Mouse (Mus musculus) forebrain, postnatal 0 days (tissue): ENCODE measurements at regions not wholly inside any gene's neighbourhood (a gene's known extent, or its start where the extent isn't known, plus 50 kb on each side); places are given as distances from the start of the nearest gene placed in this dataset.

ENCODE experiments used
- ATAC-seq: fragments of 200-750 bp; cut with Nextera tagmentation; 2 replicates; pipeline ENCODE4 v1.8.0; 2017; ENCODE audit warnings: mild to moderate bottlenecking, moderate library complexity
- DNase-seq: peaks from one replicate; pipeline ENCODE4 v3.0.0-alpha.2; 2015
- H3K27ac ChIP-seq: fragments of 300-500 bp; sonication (generic); 2 replicates; pipeline ENCODE4 v1.5.1; 2014; ENCODE audit warnings: low read depth, mild to moderate bottlenecking, antibody characterized with exemption, low read length, moderate library complexity, mixed read lengths
- H3K27me3 ChIP-seq: fragments of 300-500 bp; sonication (generic); 2 replicates; pipeline ENCODE4 v1.6.1; 2014; ENCODE audit warnings: mild to moderate bottlenecking, low read length, mixed read lengths; ENCODE audit not compliant: insufficient read depth
- H3K36me3 ChIP-seq: fragments of 300-500 bp; sonication (generic); 2 replicates; pipeline ENCODE4 v1.6.1; 2014; ENCODE audit warnings: mild to moderate bottlenecking, moderate library complexity; ENCODE audit not compliant: insufficient read depth
- H3K4me1 ChIP-seq: fragments of 300-500 bp; sonication (generic); 2 replicates; pipeline ENCODE4 v1.6.1; 2014; ENCODE audit warnings: antibody characterized with exemption; ENCODE audit not compliant: insufficient read depth
- H3K4me2 ChIP-seq: fragments of 300-500 bp; sonication (generic); 2 replicates; pipeline ENCODE4 v1.6.1; 2014; ENCODE audit warnings: low read depth, mild to moderate bottlenecking, moderate library complexity
- H3K4me3 ChIP-seq: fragments of 300-500 bp; sonication (generic); 2 replicates; pipeline ENCODE4 v1.5.1; 2014; ENCODE audit warnings: low read depth, low read length, mixed read lengths
- H3K9ac ChIP-seq: fragments of 300-500 bp; sonication (generic); 2 replicates; pipeline ENCODE4 v1.6.1; 2014; ENCODE audit warnings: mild to moderate bottlenecking
- H3K9me3 ChIP-seq: fragments of 300-500 bp; sonication (generic); 2 replicates; pipeline ENCODE4 v1.6.1; 2016; ENCODE audit warnings: low read length
- CTCF ChIP-seq: sonication (generic); IDR thresholded peaks from 2 replicates; pipeline ENCODE4 v1.5.1; 2016; ENCODE audit warnings: antibody characterized with exemption, control low read depth, low read depth
- WGBS: fragments of 180-500 bp; shearing (Covaris S2); extraction: QIAGEN DNeasy Blood & Tissue Kit; methylation state at CpG from one replicate; pipeline ENCODE4 v1.1.7; 2014; 5-methylcytosine and 5-hydroxymethylcytosine counted together

DNA sequence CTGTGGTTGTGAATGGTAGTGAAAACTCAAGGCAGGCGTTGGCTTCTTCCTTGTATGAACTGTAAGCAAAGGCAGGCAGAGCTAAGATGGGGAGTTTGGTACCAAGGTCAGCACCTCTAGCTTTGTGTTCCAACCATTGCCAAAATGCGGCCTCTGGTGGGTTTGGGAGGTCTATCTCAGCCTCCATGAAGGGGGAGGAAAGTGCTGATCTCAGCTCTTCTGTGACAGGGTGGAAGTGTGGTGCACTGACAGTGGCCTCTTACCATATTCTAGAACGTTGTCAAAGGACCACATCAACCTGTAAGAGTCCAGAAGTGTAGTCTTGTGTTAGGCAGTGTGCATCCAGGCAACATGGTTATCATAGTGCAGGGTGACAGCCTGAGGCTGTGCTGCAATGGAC lies 123.6 kb upstream of the Ngf start:
- no peak overlapping the region for H3K4me2 ChIP-seq
- no peak for DNase-seq
- no peak overlapping the region for H3K4me3 ChIP-seq
- 84% methylated on average over 3 of the region's 3 CpGs for WGBS
- no peak overlapping the region for H3K9ac ChIP-seq
- TF ChIP-seq CTCF, result no peak
- H3K4me1 ChIP-seq, result no peaks in the 10 kb centered on the region
- H3K27ac ChIP-seq, result no peak overlapping the region
- no peak for ATAC-seq
- no peaks in the 10 kb centered on the region for H3K36me3 ChIP-seq
- no peaks in the 10 kb centered on the region for H3K27me3 ChIP-seq
- no peaks in the 10 kb centered on the region for H3K9me3 ChIP-seq

DNA sequence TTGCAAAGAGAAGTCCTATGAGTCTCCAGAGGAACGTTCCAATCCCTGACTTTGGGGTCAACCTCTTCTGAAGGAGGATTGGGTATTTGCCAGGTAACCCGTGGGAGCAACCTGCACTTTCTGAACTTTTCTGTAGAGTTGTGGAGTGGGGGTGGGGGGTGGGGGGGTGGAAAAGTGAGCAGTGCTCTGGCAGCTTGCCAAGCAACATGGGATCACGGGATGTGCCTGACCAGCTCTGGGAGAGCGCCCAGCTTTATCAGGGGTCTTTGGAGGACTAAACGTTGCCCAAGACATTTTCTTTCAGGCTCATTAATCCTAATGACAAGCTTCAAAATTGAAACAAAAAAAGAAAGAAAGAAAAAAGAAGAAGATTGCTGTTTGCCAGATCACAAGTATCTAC lies 124.4 kb upstream of the Ngf start:
- TF ChIP-seq CTCF, result no peak
- no peaks in the 10 kb centered on the region for H3K27me3 ChIP-seq
- no peaks in the 10 kb centered on the region for H3K36me3 ChIP-seq

DNA sequence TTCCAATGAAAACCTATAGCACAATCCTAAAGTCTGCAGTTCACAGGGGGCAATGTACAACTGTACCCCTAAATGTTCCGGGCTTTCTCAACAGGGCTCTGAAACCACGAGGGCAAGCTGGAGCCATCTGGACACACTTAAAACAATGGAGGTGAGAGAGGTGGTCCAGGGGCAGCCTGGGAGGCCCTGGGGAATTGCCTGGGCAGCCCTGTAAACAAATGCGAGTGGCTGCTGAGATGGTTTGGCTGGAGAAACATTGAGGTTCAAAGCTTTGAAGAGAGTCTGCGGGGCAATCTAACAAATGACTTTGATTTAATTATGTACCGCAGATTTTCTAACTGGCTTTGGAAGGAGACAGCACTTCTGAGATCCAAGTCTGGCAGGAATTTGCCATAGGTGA lies 129.0 kb upstream of the Ngf start:
- Histone ChIP-seq H3K4me2 (no peak overlapping the region), H3K9ac (no peak overlapping the region), H3K4me1 (no peaks in the 10 kb centered on the region), H3K4me3 (no peak overlapping the region), H3K36me3 (no peaks in the 10 kb centered on the region), H3K27me3 (no peaks in the 10 kb centered on the region), H3K9me3 (no peaks in the 10 kb centered on the region), H3K27ac (no peak overlapping the region)
- no peak for TF ChIP-seq CTCF
- WGBS, result 51% methylated on average over 5 of the region's 5 CpGs
- no peak for ATAC-seq
- no peak for DNase-seq

More for the DNA sequence above, 124.4 kb upstream of the Ngf start:
- whole genome bisulfite sequencing, result 57% methylated on average over 5 of the region's 5 CpGs
- Histone ChIP-seq H3K4me3 (no peak overlapping the region), H3K27ac (no peak overlapping the region), H3K4me1 (no peaks in the 10 kb centered on the region), H3K4me2 (no peak overlapping the region), H3K9ac (no peak overlapping the region), H3K9me3 (no peaks in the 10 kb centered on the region)
- DNase-seq, result no peak
- no peak for ATAC-seq

DNA sequence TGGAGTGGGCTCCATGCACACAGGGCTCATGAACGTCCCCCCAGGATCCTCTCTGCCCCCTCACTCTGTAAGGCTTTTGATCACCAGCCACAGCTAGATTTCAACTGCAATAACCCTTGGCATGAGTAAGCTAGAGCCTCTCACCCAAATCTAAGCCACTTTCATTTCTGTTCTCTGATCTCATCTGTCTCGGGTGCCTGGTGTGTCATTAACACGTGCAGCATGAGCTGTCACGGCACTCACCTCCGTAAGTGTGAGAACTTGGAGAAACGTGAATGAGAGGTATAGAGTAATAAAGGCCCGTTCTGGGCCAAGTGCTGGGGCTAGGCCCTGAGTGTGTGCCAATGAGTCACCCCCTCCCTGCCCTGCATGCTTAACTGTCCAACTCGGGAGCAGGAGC lies 131.8 kb upstream of the Ngf start:
- ATAC-seq (no peak), DNase-seq (no peak)
- no peak for TF ChIP-seq CTCF
- Histone ChIP-seq H3K9ac (no peak overlapping the region), H3K4me1 (no peaks in the 10 kb centered on the region), H3K27ac (no peak overlapping the region), H3K4me3 (no peak overlapping the region), H3K27me3 (no peaks in the 10 kb centered on the region), H3K9me3 (no peaks in the 10 kb centered on the region), H3K4me2 (no peak overlapping the region), H3K36me3 (no peaks in the 10 kb centered on the region)
- WGBS, result 65% methylated on average over 8 of the region's 8 CpGs

DNA sequence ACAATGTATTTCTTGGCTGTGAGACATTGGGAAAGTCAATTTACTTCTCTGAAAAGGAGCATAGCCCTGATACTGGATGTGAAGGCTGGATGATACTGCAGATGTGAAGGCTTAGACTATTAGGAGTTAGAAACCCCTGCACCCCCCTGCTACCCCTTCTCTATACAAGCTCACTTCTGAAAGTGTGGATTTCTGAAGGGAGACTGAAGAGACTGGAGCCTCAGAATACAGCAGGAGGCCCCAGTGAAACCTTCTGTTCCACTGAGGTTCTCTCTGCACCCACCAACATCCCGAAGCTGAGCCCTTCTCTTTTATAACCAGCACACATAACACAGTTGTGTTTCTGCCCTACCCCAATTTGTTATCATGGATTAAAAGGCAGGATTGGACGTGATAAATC lies 131.7 kb upstream of the Vangl1 start:
- Histone ChIP-seq H3K36me3 (no peaks in the 10 kb centered on the region), H3K9me3 (no peaks in the 10 kb centered on the region), H3K4me2 (no peak overlapping the region), H3K4me3 (no peak overlapping the region), H3K27ac (no peak overlapping the region), H3K4me1 (no peaks in the 10 kb centered on the region), H3K9ac (no peak overlapping the region), H3K27me3 (no peaks in the 10 kb centered on the region)
- no peak for ATAC-seq
- no peak for DNase-seq
- TF ChIP-seq CTCF, result no peak
- 83% methylated on average over 2 of the region's 2 CpGs for WGBS

DNA sequence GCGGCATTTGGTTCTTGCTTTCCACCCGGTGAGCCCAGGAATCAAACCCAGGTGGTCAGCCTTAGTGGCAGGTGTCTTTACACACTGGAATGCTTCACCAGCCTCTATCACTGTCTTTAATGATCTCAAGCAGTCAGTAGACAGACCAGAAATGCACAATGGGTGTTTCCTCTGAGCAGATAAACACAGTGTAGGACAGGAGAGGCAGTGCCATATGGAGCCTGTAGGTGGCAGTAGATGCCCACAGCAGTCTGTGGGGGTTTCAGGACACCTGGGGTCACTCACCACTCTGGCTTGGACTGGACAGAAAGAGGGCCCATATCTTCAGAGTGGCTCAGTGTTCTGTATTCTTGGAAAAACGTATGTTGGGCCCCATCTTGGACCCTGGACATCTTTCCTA lies 130.7 kb upstream of the Vangl1 start:
- 78% methylated on average over 3 of the region's 3 CpGs for WGBS
- ATAC-seq (0 out of 2 replicates have a peak, but pooled peaks have one; percentile 18), DNase-seq (no peak)
- H3K9me3 ChIP-seq, result no peaks in the 10 kb centered on the region
- H3K27ac ChIP-seq, result no peak overlapping the region
- no peak overlapping the region for H3K9ac ChIP-seq
- H3K4me3 ChIP-seq, result no peak overlapping the region
- H3K36me3 ChIP-seq, result no peaks in the 10 kb centered on the region
- no peaks in the 10 kb centered on the region for H3K4me1 ChIP-seq
- no peak overlapping the region for H3K4me2 ChIP-seq
- peak; percentile 68 for TF ChIP-seq CTCF
- H3K27me3 ChIP-seq, result no peaks in the 10 kb centered on the region

DNA sequence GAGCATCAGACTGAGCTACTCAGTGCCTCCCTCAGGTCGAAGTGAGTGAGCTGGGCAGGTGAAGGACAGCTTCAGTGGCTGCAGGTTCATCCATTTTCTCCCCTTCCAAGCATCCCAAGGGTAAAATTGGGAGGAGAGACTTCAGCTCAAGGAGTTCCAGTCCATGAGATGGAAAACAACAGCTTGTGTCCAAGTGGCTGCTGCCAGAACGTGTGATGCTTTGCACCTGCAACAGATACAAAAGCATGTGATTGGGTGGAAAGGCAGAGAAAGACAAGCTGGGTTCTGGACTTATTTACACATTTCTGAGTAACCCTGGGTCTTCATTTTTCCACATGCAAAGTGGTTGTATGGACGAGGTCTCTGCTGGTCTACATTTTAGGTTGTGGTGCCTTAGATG lies 127.7 kb upstream of the Vangl1 start:
- H3K9ac ChIP-seq, result no peak overlapping the region
- DNase-seq (no peak), ATAC-seq (no peak)
- H3K4me3 ChIP-seq, result no peak overlapping the region
- no peaks in the 10 kb centered on the region for H3K9me3 ChIP-seq
- no peak overlapping the region for H3K27ac ChIP-seq
- 65% methylated on average over 3 of the region's 3 CpGs for WGBS
- no peak for TF ChIP-seq CTCF
- H3K4me2 ChIP-seq, result no peak overlapping the region
- H3K36me3 ChIP-seq, result no peaks in the 10 kb centered on the region
- no peaks in the 10 kb centered on the region for H3K4me1 ChIP-seq
- no peaks in the 10 kb centered on the region for H3K27me3 ChIP-seq

DNA sequence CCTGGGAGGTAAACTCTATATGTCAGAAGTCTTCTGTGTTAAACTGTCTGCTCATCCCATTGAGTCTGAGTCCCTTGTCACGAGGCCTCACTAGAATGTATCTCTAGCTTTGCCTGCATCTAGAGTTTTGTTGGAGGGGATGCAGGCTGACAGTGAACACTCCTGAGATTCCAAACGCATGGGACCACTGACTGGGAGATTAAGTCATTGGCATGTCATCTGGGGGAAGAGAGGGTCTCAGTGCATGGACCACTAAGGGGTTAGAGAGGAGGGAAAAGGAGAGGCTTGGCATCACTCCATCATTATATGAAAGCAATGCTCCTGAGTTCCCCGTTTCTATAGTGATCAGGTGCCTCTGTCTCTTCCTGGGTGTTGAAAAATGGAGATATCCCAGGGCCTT lies 114.8 kb upstream of the Vangl1 start:
- Histone ChIP-seq H3K27ac (no peak overlapping the region), H3K9me3 (no peaks in the 10 kb centered on the region), H3K4me1 (no peaks in the 10 kb centered on the region), H3K9ac (no peak overlapping the region), H3K4me2 (no peak overlapping the region), H3K27me3 (no peaks in the 10 kb centered on the region), H3K36me3 (no peaks in the 10 kb centered on the region), H3K4me3 (no peak overlapping the region)
- TF ChIP-seq CTCF, result no peak
- 83% methylated on average over 3 of the region's 3 CpGs for WGBS
- ATAC-seq (no peak), DNase-seq (no peak)
